Mouse (Mus musculus) forebrain, postnatal 0 days (tissue): ENCODE results near the gene Prr14. TPM values are rescaled to one million over a fixed set of nuclear protein-coding genes. Genes with fewer than 3 reads are reported as not detected.
"Not testable (repeated sequence)": the region's sequence is repeated elsewhere in the genome, so short reads cannot be mapped to it uniquely, and the experiment has no call there.

Experiments used
- ATAC-seq: fragments of 200-750 bp; cut with Nextera tagmentation; 2 replicates; pipeline ENCODE4 v1.8.0; 2017; ENCODE audit warnings: mild to moderate bottlenecking, moderate library complexity
- DNase-seq: peaks from one replicate; pipeline ENCODE4 v3.0.0-alpha.2; 2015
- H3K27ac ChIP-seq: fragments of 300-500 bp; sonication (generic); 2 replicates; pipeline ENCODE4 v1.5.1; 2014; ENCODE audit warnings: low read depth, mild to moderate bottlenecking, antibody characterized with exemption, low read length, moderate library complexity, mixed read lengths
- H3K27me3 ChIP-seq: fragments of 300-500 bp; sonication (generic); 2 replicates; pipeline ENCODE4 v1.6.1; 2014; ENCODE audit warnings: mild to moderate bottlenecking, low read length, mixed read lengths; ENCODE audit not compliant: insufficient read depth
- H3K36me3 ChIP-seq: fragments of 300-500 bp; sonication (generic); 2 replicates; pipeline ENCODE4 v1.6.1; 2014; ENCODE audit warnings: mild to moderate bottlenecking, moderate library complexity; ENCODE audit not compliant: insufficient read depth
- H3K4me1 ChIP-seq: fragments of 300-500 bp; sonication (generic); 2 replicates; pipeline ENCODE4 v1.6.1; 2014; ENCODE audit warnings: antibody characterized with exemption; ENCODE audit not compliant: insufficient read depth
- H3K4me2 ChIP-seq: fragments of 300-500 bp; sonication (generic); 2 replicates; pipeline ENCODE4 v1.6.1; 2014; ENCODE audit warnings: low read depth, mild to moderate bottlenecking, moderate library complexity
- H3K4me3 ChIP-seq: fragments of 300-500 bp; sonication (generic); 2 replicates; pipeline ENCODE4 v1.5.1; 2014; ENCODE audit warnings: low read depth, low read length, mixed read lengths
- H3K9ac ChIP-seq: fragments of 300-500 bp; sonication (generic); 2 replicates; pipeline ENCODE4 v1.6.1; 2014; ENCODE audit warnings: mild to moderate bottlenecking
- H3K9me3 ChIP-seq: fragments of 300-500 bp; sonication (generic); 2 replicates; pipeline ENCODE4 v1.6.1; 2016; ENCODE audit warnings: low read length
- CTCF ChIP-seq: sonication (generic); IDR thresholded peaks from 2 replicates; pipeline ENCODE4 v1.5.1; 2016; ENCODE audit warnings: antibody characterized with exemption, control low read depth, low read depth
- WGBS: fragments of 180-500 bp; shearing (Covaris S2); extraction: QIAGEN DNeasy Blood & Tissue Kit; methylation state at CpG from one replicate; pipeline ENCODE4 v1.1.7; 2014; 5-methylcytosine and 5-hydroxymethylcytosine counted together
- polyA plus RNA-seq: library from polyadenylated mRNA; unstranded; fragments of >200 nt; fragmentation: Nextera tagmentation; extraction: Ambion mirVana; gene quantifications from 2 replicates; pipeline ENCODE4 v1.2.1, GENCODE M21; 2015
- total RNA-seq: library from RNA; depleted of rRNA; stranded (reverse); fragments of >200 nt; gene quantifications from 2 replicates; pipeline ENCODE4 v1.2.3, GENCODE M21; 2014

Prr14 gene
- total and polyA plus RNA-seq, 2 experiments from 2014 or later, result 27.9 to 36.1 TPM

DNA sequence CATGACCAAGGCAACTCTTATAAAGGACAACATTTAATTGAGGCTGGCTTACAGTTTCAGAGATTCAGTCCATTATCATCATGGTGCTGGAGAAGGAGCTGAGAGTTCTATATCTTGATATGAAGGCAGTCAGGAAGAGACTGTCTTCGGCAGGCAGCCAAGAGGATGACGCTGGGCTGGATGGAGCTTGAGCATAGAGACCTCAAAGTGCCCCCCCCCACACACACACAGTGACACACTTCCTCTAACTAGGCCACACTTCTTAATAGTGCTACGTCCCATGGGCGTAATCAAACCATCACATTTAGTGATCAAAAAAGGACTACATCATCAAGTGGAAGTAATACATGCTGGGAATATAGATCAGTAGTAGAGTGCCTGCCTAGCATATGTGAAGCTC is 24.2 kb upstream of the Prr14 start:
- no peaks in the 10 kb centered on the region for H3K9me3 ChIP-seq
- 90% methylated on average over 4 of the region's 4 CpGs for WGBS
- no peaks in the 10 kb centered on the region for H3K4me1 ChIP-seq

DNA sequence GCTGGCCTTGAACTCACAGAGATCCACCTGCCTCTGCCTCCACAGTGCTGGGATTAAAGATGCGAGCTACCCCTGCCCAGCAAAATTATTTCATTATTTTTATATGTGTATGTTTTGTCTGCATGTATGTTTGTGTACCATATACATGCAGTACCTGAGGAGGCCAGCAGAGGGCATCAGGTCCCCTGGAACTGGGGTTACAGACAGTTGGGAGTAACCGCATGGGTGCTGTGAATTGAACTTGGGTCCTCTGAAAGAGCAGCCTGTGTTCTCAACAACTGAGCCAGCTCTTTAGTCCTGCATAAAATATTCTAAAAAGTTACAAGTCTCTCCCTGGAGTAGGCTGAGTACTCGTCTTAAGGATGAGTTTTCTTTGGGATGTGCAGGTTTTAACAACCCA is 21.7 kb upstream of the Prr14 start:
- Histone ChIP-seq H3K4me1 (no peaks in the 10 kb centered on the region), H3K9me3 (no peaks in the 10 kb centered on the region), H3K4me2 (no peak overlapping the region), H3K27me3 (no peaks in the 10 kb centered on the region), H3K9ac (no peak overlapping the region), H3K27ac (no peak overlapping the region), H3K36me3 (peaks cover 6% of the 10 kb centered on the region), H3K4me3 (no peak overlapping the region)
- DNase-seq, result no peak
- ATAC-seq, result no peak
- TF ChIP-seq CTCF, result peak; percentile 50
- WGBS, result 87% methylated on average over 3 of the region's 3 CpGs

More for the DNA sequence above, 24.2 kb upstream of the Prr14 start:
- no peaks in the 10 kb centered on the region for H3K27me3 ChIP-seq
- DNase-seq (no peak), ATAC-seq (no peak)
- no peak overlapping the region for H3K9ac ChIP-seq
- H3K27ac ChIP-seq, result no peak overlapping the region
- no peak overlapping the region for H3K4me3 ChIP-seq
- H3K36me3 ChIP-seq, result no peaks in the 10 kb centered on the region
- H3K4me2 ChIP-seq, result no peak overlapping the region
- TF ChIP-seq CTCF, result no peak

GRCm38 (mm10) chr7:127443976-127444375 is 15.4 kb upstream of the Prr14 start:
- H3K4me2 ChIP-seq, result no peak overlapping the region
- H3K27me3 ChIP-seq, result no peaks in the 10 kb centered on the region
- no peak for DNase-seq
- H3K36me3 ChIP-seq, result peaks cover 31% of the 10 kb centered on the region
- ATAC-seq, result no peak
- H3K4me3 ChIP-seq, result no peak overlapping the region
- H3K9ac ChIP-seq, result no peak overlapping the region
- no peak for TF ChIP-seq CTCF
- H3K9me3 ChIP-seq, result no peaks in the 10 kb centered on the region
- WGBS, result 94% methylated on average over 20 of the region's 20 CpGs
- no peaks in the 10 kb centered on the region for H3K4me1 ChIP-seq
- H3K27ac ChIP-seq, result no peak overlapping the region

GRCm38 (mm10) chr7:127448521-127449300 is 10.7 kb upstream of the Prr14 start, which contains the start of gene Zfp689:
Gene Zfp689, minus strand, starts transcription at chr7:127449158.
- H3K9ac ChIP-seq, result peak within 1 kb of the TSS; percentile 83
- TF ChIP-seq CTCF, result peak; percentile 8; the same call in 1 of the 2 replicates

GRCm38 (mm10) chr7:127449966-127450365 is 9.4 kb upstream of the Prr14 start:
- 74% methylated on average over 7 of the region's 7 CpGs for WGBS
- peak overlapping the region; percentile 96 for H3K4me3 ChIP-seq
- no peak for ATAC-seq
- H3K36me3 ChIP-seq, result peaks cover 8% of the 10 kb centered on the region; the same call in 1 of the 2 replicates
- H3K4me1 ChIP-seq, result peaks cover 9% of the 10 kb centered on the region; the same call in 1 of the 2 replicates
- peak overlapping the region; percentile 83; the same call in 1 of the 2 replicates for H3K9ac ChIP-seq
- no peak for DNase-seq
- TF ChIP-seq CTCF, result no peak
- no peaks in the 10 kb centered on the region for H3K27me3 ChIP-seq
- no peak overlapping the region for H3K27ac ChIP-seq
- H3K4me2 ChIP-seq, result peak overlapping the region; percentile 55
- no peaks in the 10 kb centered on the region for H3K9me3 ChIP-seq

More at GRCm38 (mm10) chr7:127448521-127449300, 10.7 kb upstream of the Prr14 start, which contains the start of gene Zfp689:
- H3K27ac ChIP-seq, result peak within 1 kb of the TSS; percentile 91
- no peaks in the 10 kb centered on the region for H3K27me3 ChIP-seq
- H3K9me3 ChIP-seq, result no peaks in the 10 kb centered on the region
- H3K36me3 ChIP-seq, result peaks cover 18% of the 10 kb centered on the region
- DNase-seq (peak; percentile 98), ATAC-seq (peak; percentile 97)
- peaks cover 9% of the 10 kb centered on the region; the same call in 1 of the 2 replicates for H3K4me1 ChIP-seq
- peak within 1 kb of the TSS; percentile 55 for H3K4me2 ChIP-seq
- WGBS, result under 1% methylated on average over 54 of the region's 54 CpGs
- H3K4me3 ChIP-seq, result peak within 1 kb of the TSS; percentile 96

- no peak overlapping the region for H3K9ac ChIP-seq
- no peaks in the 10 kb centered on the region for H3K9me3 ChIP-seq
- H3K4me1 ChIP-seq, result peaks cover 9% of the 10 kb centered on the region; the same call in 1 of the 2 replicates
- no peak overlapping the region for H3K4me2 ChIP-seq
- ATAC-seq, result no peak
- peaks cover 17% of the 10 kb centered on the region for H3K36me3 ChIP-seq
- no peak overlapping the region for H3K4me3 ChIP-seq
- DNase-seq, result no peak
- TF ChIP-seq CTCF, result no peak
- H3K27me3 ChIP-seq, result no peaks in the 10 kb centered on the region
- H3K27ac ChIP-seq, result no peak overlapping the region
- WGBS, result 95% methylated on average over 2 of the region's 2 CpGs
These were observed 6.4 kb upstream of the Prr14 start for GRCm38 (mm10) chr7:127453056-127453455.

DNA sequence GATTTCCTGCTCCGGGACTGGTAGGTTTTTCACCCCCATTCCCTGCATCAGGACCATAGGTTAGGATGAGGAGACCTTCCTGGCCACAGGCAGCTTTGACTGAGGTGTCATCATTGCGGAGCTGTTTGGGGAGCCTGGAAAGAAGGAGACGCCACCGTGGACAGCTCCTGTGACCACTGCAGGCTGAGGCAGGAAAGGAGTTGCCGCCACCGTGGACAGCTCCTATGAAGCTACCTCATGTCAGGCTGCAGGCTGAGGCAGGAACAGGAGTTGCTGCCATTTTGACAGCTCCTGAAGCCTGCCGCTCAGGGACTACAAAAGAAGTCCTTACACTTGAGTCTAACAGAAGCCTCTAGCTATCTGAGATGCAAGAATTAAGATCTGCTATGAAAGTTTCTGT is 4.5 kb upstream of the Prr14 start:
- no peak overlapping the region for H3K4me2 ChIP-seq
- no peak for TF ChIP-seq CTCF
- no peak overlapping the region for H3K27ac ChIP-seq
- H3K9ac ChIP-seq, result no peak overlapping the region
- DNase-seq (no peak), ATAC-seq (no peak)
- WGBS, result 98% methylated on average over 7 of the region's 7 CpGs
- no peaks in the 10 kb centered on the region for H3K9me3 ChIP-seq
- H3K27me3 ChIP-seq, result no peaks in the 10 kb centered on the region
- H3K36me3 ChIP-seq, result peaks cover 23% of the 10 kb centered on the region
- H3K4me1 ChIP-seq, result peaks cover 7% of the 10 kb centered on the region; the same call in 1 of the 2 replicates
- H3K4me3 ChIP-seq, result no peak overlapping the region

DNA sequence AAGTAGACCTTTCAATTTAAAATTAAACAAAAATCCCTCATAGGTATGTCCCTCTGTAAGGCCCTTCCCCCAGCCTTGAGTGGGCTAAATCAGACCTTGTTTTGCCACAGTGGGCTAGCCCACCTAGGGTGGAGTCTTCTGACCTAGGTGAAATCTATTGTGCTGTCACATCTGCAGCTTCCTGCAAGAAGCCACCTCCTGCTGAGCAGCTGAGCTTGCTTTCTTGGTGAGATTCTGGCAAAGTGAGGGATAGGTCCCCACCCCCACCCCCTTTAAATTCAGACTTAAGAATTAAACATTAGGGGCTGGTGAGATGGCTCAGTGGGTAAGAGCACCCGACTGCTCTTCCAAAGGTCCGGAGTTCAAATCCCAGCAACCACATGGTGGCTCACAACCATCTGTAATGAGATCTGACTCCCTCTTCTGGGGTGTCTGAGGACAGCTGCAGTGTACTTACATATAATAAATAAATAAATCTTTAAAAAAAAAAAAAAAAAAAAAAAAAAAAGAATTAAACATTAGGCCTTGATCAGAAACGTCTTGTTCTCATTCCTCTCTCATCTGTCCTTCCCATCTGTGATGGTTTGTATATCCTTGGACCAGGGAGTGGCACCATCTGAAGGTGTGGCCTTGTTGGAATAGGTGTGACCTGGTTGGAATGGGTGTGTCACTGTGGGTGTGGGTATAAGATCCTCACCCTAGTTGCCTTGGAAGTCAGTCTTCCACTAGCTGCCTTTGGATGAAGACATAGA is 864 bp upstream of the Prr14 start:
- H3K36me3 ChIP-seq, result peaks cover 28% of the 10 kb centered on the region
- not testable (repeated sequence) for H3K4me3 ChIP-seq, H3K9ac ChIP-seq, ATAC-seq, H3K27ac ChIP-seq, DNase-seq, H3K27me3 ChIP-seq, H3K4me1 ChIP-seq, H3K9me3 ChIP-seq, H3K4me2 ChIP-seq
- WGBS, result 79% methylated on average over 3 of the region's 3 CpGs
